Mouse (Mus musculus) MEL (cell line): Measurements from ENCODE around the gene Elfn2. TPM values are rescaled to one million over a fixed set of nuclear protein-coding genes. Genes with fewer than 3 reads are reported as not detected.

ENCODE experiments used
- polyA plus RNA-seq, 2 experiments: library from polyadenylated mRNA; stranded (reverse) in 1 of 2; unstranded in 1 of 2; fragments of >175 nt in 1 of 2; fragments of >200 nt in 1 of 2; gene quantifications; 2 replicates each; pipeline versions ENCODE4 v1.2.1 to v1.2.4; 2012; ENCODE audit warnings: low replicate concordance in 2 of 2, low read depth in 1 of 2; ENCODE audit not compliant: insufficient read length in 2 of 2, insufficient read depth in 1 of 2, missing spikeins in 1 of 2
- total RNA-seq: library from RNA; depleted of rRNA; stranded (reverse); fragments of 300-350 nt; gene quantifications from 2 replicates; pipeline ENCODE4 v1.2.3, GENCODE M21; 2012; rRNA removed

Elfn2 gene
- total and polyA plus RNA-seq, 3 experiments: 0.04 to 0.15 TPM; not detected in 1

Other genes starting within 250 kb of the Elfn2 start
- 0.04 TPM in 1 of 2 replicates, not detected in the other for gene Il2rb, start 223.5 kb downstream of the Elfn2 start, total RNA-seq
- not detected for gene Il2rb, start 223.5 kb downstream of the Elfn2 start, polyA plus RNA-seq
- gene C1qtnf6, start 187.4 kb downstream of the Elfn2 start, total RNA-seq: 0.15 and 0.20 TPM in 2 replicates
- 1 to 10 TPM in 1 of 2 experiments, not detected in 1; 1.3 TPM for gene C1qtnf6, start 187.4 kb downstream of the Elfn2 start, polyA plus RNA-seq
- gene Sstr3, start 174.1 kb downstream of the Elfn2 start, total RNA-seq: not detected in 2 replicates
- gene Sstr3, start 174.1 kb downstream of the Elfn2 start, polyA plus RNA-seq: not detected
- gene Rac2, start 146.0 kb downstream of the Elfn2 start, total RNA-seq: 257 and 268 TPM in 2 replicates
- gene Rac2, start 146.0 kb downstream of the Elfn2 start, polyA plus RNA-seq: 100 to 1,000 TPM; 772 to 881 TPM
- gene Cyth4, start 121.7 kb downstream of the Elfn2 start, total RNA-seq: 8.7 and 9.2 TPM in 2 replicates
- gene Cyth4, start 121.7 kb downstream of the Elfn2 start, polyA plus RNA-seq: 10 to 100 TPM in 1 of 2 experiments, not detected in 1; 23.5 TPM
- 11.5 and 17.8 TPM in 2 replicates for gene Mfng, start 54.7 kb upstream of the Elfn2 start, total RNA-seq
- gene Mfng, start 54.7 kb upstream of the Elfn2 start, polyA plus RNA-seq: 10 to 100 TPM in 1 of 2 experiments, not detected in 1; 27.1 TPM
- not detected in 2 replicates for gene Card10, start 84.3 kb upstream of the Elfn2 start, total RNA-seq
- not detected for gene Card10, start 84.3 kb upstream of the Elfn2 start, polyA plus RNA-seq
- gene Cdc42ep1, start 123.9 kb upstream of the Elfn2 start, total RNA-seq: 0.04 TPM in 1 of 2 replicates, not detected in the other
- gene Cdc42ep1, start 123.9 kb upstream of the Elfn2 start, polyA plus RNA-seq: 1 to 10 TPM in 1 of 2 experiments, not detected in 1; 1.7 TPM
- not detected in 2 replicates for gene Lgals2, start 136.8 kb upstream of the Elfn2 start, total RNA-seq
- not detected for gene Lgals2, start 136.8 kb upstream of the Elfn2 start, polyA plus RNA-seq
- 16.1 and 18.2 TPM in 2 replicates for gene Gga1, start 158.4 kb upstream of the Elfn2 start, total RNA-seq
- 10 to 100 TPM in 1 of 2 experiments, not detected in 1; 48.1 TPM for gene Gga1, start 158.4 kb upstream of the Elfn2 start, polyA plus RNA-seq
- 0.27 TPM in 1 of 2 replicates, not detected in the other for gene Gm49510, start 180.9 kb upstream of the Elfn2 start, total RNA-seq
- under 1 TPM in 1 of 2 experiments, not detected in 1; 0.17 TPM for gene Gm49510, start 180.9 kb upstream of the Elfn2 start, polyA plus RNA-seq
- gene Sh3bp1, start 181.0 kb upstream of the Elfn2 start, total RNA-seq: 17.1 and 21.0 TPM in 2 replicates
- gene Sh3bp1, start 181.0 kb upstream of the Elfn2 start, polyA plus RNA-seq: 10 to 100 TPM in 1 of 2 experiments, not detected in 1; 80.2 TPM
- 16.7 and 21.5 TPM in 2 replicates for gene Pdxp, start 195.1 kb upstream of the Elfn2 start, total RNA-seq
- gene Pdxp, start 195.1 kb upstream of the Elfn2 start, polyA plus RNA-seq: 10 to 100 TPM in 1 of 2 experiments, not detected in 1; 25.4 TPM
- gene Lgals1, start 208.0 kb upstream of the Elfn2 start, total RNA-seq: 974 and 1,054 TPM in 2 replicates
- gene Lgals1, start 208.0 kb upstream of the Elfn2 start, polyA plus RNA-seq: 1,000 to 10,000 TPM in 1 of 2 experiments, 100 to 1,000 TPM in 1; 646 to 1,010 TPM
- 39.0 and 40.8 TPM in 2 replicates for gene Nol12, start 216.2 kb upstream of the Elfn2 start, total RNA-seq
- 100 to 1,000 TPM in 1 of 2 experiments, not detected in 1; 127 TPM for gene Nol12, start 216.2 kb upstream of the Elfn2 start, polyA plus RNA-seq
- gene Triobp, start 229.0 kb upstream of the Elfn2 start, total RNA-seq: 18.4 and 21.3 TPM in 2 replicates
- 10 to 100 TPM in 1 of 2 experiments, not detected in 1; 31.3 TPM for gene Triobp, start 229.0 kb upstream of the Elfn2 start, polyA plus RNA-seq